Comparison of ENCODE assay signal across 8 mouse cellular contexts in the genomic region with DNA sequence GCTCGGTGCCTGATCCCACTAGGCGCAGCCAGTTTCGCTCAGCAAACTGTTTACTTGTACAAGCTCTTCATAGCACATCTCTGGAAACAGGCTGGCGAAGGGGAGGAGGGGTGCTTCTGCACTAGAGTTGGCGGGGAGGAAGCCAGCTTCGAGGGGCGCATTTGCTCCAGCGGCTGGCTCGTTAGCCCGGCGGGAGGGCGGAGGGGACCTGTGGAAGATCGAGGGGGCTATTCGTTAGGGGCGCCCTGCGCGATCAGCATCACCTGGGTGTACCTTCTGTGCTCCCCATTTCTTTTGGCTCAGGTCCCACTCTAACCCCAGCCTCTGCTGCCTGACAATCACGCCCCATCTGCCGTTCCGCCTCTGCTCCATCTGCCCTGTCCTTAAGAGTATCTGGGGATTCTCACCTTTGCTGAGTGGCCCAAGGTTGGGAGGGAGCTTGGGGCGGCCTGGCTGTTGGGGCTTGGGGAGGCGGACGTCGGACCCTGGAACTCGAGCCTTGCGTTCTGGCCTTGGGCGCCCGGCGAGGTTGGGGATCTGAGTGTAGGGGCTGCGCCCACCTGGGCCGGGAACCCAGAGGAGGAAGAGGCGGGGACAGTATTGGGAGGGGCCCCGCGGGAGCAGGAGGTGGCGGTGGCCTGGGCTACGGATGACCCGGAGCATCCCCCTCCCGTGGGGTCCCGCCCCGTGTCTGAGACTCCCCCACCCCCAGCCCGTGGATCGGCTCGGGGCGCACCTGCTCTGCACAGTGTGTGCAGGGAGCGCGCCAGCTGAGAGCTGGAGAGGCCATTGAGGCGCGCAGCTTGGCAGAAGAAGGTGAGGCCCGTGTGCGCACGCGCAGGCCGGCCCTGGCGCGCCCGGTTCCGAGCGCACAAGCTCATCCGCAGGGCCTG. TPM values are rescaled to one million over a fixed set of nuclear protein-coding genes. Genes with fewer than 3 reads are reported as not detected.
DNase-seq lines count a peak whose midpoint lies in the region; ATAC-seq and TF ChIP-seq lines count a peak whose summit lies in the region.
"Had no signal": no experiment of that assay in that cellular context is flagged by ENCODE, and none has a peak within 500 bp of the region (broad histone marks: within the 10 kb centered on the region; RNA-seq: fewer than 3 reads in every experiment).

No protein-coding gene starts in this region.

- peak overlapping the region; percentile 14; the same call in 1 of the 2 replicates for H3K9ac ChIP-seq in intestine, embryonic 14.5 days (ENCODE audit: low read length)
- peak overlapping the region; percentile 53 for H3K9ac ChIP-seq in limb, embryonic 12.5 days (replicated peaks)
- peak overlapping the region; percentile 49 for H3K9ac ChIP-seq in neural tube, embryonic 12.5 days

- H3K27ac ChIP-seq in cerebellum, adult 2 months (ENCODE audit: insufficient read depth, low read length), result peak overlapping the region; percentile 99
- H3K27ac ChIP-seq in intestine, embryonic 14.5 days (ENCODE audit: low read depth), result no peak overlapping the region
- no peak overlapping the region for H3K27ac ChIP-seq in limb, embryonic 12.5 days
- no peak overlapping the region for H3K27ac ChIP-seq in neural tube, embryonic 12.5 days

- 2% methylated on average over 58 of the region's 59 CpGs for WGBS in cerebellum, adult 2 months
- WGBS in intestine, embryonic 14.5 days, result under 1% methylated on average over 59 of the region's 59 CpGs
- WGBS in limb, embryonic 12.5 days, result 1% methylated on average over 57 of the region's 59 CpGs
- WGBS in neural tube, embryonic 12.5 days, result 1% methylated on average over 53 of the region's 59 CpGs

- peak; percentile 75 for TF ChIP-seq POLR2A in cerebellum, adult 2 months (IDR thresholded peaks at IDR 0.05; ENCODE audit: borderline replicate concordance, insufficient read depth, low read length)

- no peaks in the 10 kb centered on the region for H3K9me3 ChIP-seq in intestine, embryonic 14.5 days (ENCODE audit: control insufficient read depth, low read length)
- H3K9me3 ChIP-seq in limb, embryonic 12.5 days, result no peaks in the 10 kb centered on the region
- H3K9me3 ChIP-seq in neural tube, embryonic 12.5 days, result no peaks in the 10 kb centered on the region

- peak; percentile 77 for DNase-seq in adrenal gland, postnatal 14 days
- DNase-seq in cerebellum, adult 2 months, result peak; percentile 91 to 92
- DNase-seq in intestine, embryonic 14.5 days (ENCODE audit: low spot score), result no peak
- DNase-seq in natural killer cell, adult 2 months (ENCODE audit: low spot score in 2 of 2), result no peak

- peak; percentile 21 for ATAC-seq in frontal cortex, adult (ENCODE audit: low TSS enrichment)
- ATAC-seq in intestine, embryonic 14.5 days (replicated peaks; ENCODE audit: low FRiP score, low TSS enrichment, low read depth), result peak; percentile 57
- no peak for ATAC-seq in limb, embryonic 12.5 days (ENCODE audit: insufficient number of reproducible peaks, insufficient read depth, low FRiP score, low TSS enrichment, low read depth)
- 0 out of 2 replicates have a peak, but pooled peaks have one; percentile 29 for ATAC-seq in neural tube, embryonic 12.5 days (ENCODE audit: low FRiP score, low read depth)

- TF ChIP-seq CTCF in cerebellum, adult 2 months (IDR thresholded peaks at IDR 0.05; ENCODE audit: borderline replicate concordance, insufficient read depth, low read depth, low read length), result no peak

- H3K4me1 ChIP-seq in cerebellum, adult 2 months (ENCODE audit: control insufficient read depth, insufficient read depth, low read length), result peaks cover 48% of the 10 kb centered on the region
- H3K4me1 ChIP-seq in intestine, embryonic 14.5 days (replicated peaks; ENCODE audit: control insufficient read depth, insufficient read depth, low read length), result peaks cover 16% of the 10 kb centered on the region; the same call in 1 of the 2 replicates
- peaks cover 22% of the 10 kb centered on the region for H3K4me1 ChIP-seq in limb, embryonic 12.5 days (replicated peaks)
- peaks cover 11% of the 10 kb centered on the region for H3K4me1 ChIP-seq in neural tube, embryonic 12.5 days

- H3K4me2 ChIP-seq in intestine, embryonic 14.5 days (ENCODE audit: low read length), result peak overlapping the region; percentile 64
- H3K4me2 ChIP-seq in limb, embryonic 12.5 days, result peak overlapping the region; percentile 84
- H3K4me2 ChIP-seq in neural tube, embryonic 12.5 days (replicated peaks), result peak overlapping the region; percentile 70

- H3K4me3 ChIP-seq in cerebellum, adult 2 months (replicated peaks; ENCODE audit: insufficient read depth, low read depth, low read length), result peak overlapping the region; percentile 85
- H3K4me3 ChIP-seq in intestine, embryonic 14.5 days (ENCODE audit: low read depth, low read length), result peak overlapping the region; percentile 27
- H3K4me3 ChIP-seq in limb, embryonic 12.5 days (replicated peaks), result peak overlapping the region; percentile 49
- peak overlapping the region; percentile 40 for H3K4me3 ChIP-seq in neural tube, embryonic 12.5 days

- no peaks in the 10 kb centered on the region for H3K36me3 ChIP-seq in intestine, embryonic 14.5 days (ENCODE audit: control insufficient read depth, insufficient read depth, low read length)
- no peaks in the 10 kb centered on the region for H3K36me3 ChIP-seq in limb, embryonic 12.5 days
- H3K36me3 ChIP-seq in neural tube, embryonic 12.5 days, result no peaks in the 10 kb centered on the region

- no peaks in the 10 kb centered on the region for H3K27me3 ChIP-seq in cerebellum, adult 2 months (ENCODE audit: control insufficient read depth, insufficient read depth, low read length)
- H3K27me3 ChIP-seq in intestine, embryonic 14.5 days (replicated peaks; ENCODE audit: control insufficient read depth, insufficient read depth, low read length), result peaks cover 63% of the 10 kb centered on the region
- H3K27me3 ChIP-seq in limb, embryonic 12.5 days, result peaks cover 86% of the 10 kb centered on the region
- H3K27me3 ChIP-seq in neural tube, embryonic 12.5 days (replicated peaks), result peaks cover 83% of the 10 kb centered on the region

RNA-seq across cellular contexts. Expression of a gene that starts 9.2 kb away (rescaled TPM):
- total RNA-seq in adrenal gland, postnatal 14 days (2021), result 0.45 and 0.93 TPM in 2 replicates
- polyA plus RNA-seq in cerebellum, adult 2 months (2012; rRNA removed), result 9.4 and 10.0 TPM in 2 replicates
- polyA plus RNA-seq in intestine, embryonic 14.5 days (2014; fragmentation: Nextera tagmentation; extraction: Ambion mirVana), result 1.3 and 1.4 TPM in 2 replicates
- polyA plus RNA-seq in limb, embryonic 12.5 days (2016; fragmentation: Nextera tagmentation; extraction: Ambion mirVana), result 0.50 and 0.74 TPM in 2 replicates
- 0.39 and 0.47 TPM in 2 replicates for polyA plus RNA-seq in neural tube, embryonic 12.5 days (2016; fragmentation: Nextera tagmentation; extraction: Ambion mirVana)
- total RNA-seq: common myeloid progenitor, adult 5-6 weeks had no signal

RNA-seq across cellular contexts. Expression of a gene that starts 19.1 kb away (rescaled TPM):
- total RNA-seq in adrenal gland, postnatal 14 days (2021), result not detected in 2 replicates
- 2.7 and 3.2 TPM in 2 replicates for polyA plus RNA-seq in cerebellum, adult 2 months (2012; rRNA removed)
- polyA plus RNA-seq in intestine, embryonic 14.5 days (2014; fragmentation: Nextera tagmentation; extraction: Ambion mirVana), result not detected in 2 replicates
- polyA plus RNA-seq in limb, embryonic 12.5 days (2016; fragmentation: Nextera tagmentation; extraction: Ambion mirVana), result not detected in 2 replicates
- polyA plus RNA-seq in neural tube, embryonic 12.5 days (2016; fragmentation: Nextera tagmentation; extraction: Ambion mirVana), result 0.18 and 0.31 TPM in 2 replicates

RNA-seq across cellular contexts. Expression of a gene that starts 28.2 kb away (rescaled TPM):
- total RNA-seq in adrenal gland, postnatal 14 days (2021), result 14.4 and 30.4 TPM in 2 replicates
- 63.7 and 71.1 TPM in 2 replicates for polyA plus RNA-seq in cerebellum, adult 2 months (2012; rRNA removed)
- polyA plus RNA-seq in intestine, embryonic 14.5 days (2014; fragmentation: Nextera tagmentation; extraction: Ambion mirVana), result 3.1 and 3.6 TPM in 2 replicates
- 0.78 and 1.4 TPM in 2 replicates for polyA plus RNA-seq in limb, embryonic 12.5 days (2016; fragmentation: Nextera tagmentation; extraction: Ambion mirVana)
- 1.7 and 2.1 TPM in 2 replicates for polyA plus RNA-seq in neural tube, embryonic 12.5 days (2016; fragmentation: Nextera tagmentation; extraction: Ambion mirVana)

Comparison
In these comparisons a context has a peak if more than half of its experiments do, and no peak if none do; other contexts are left out.
1. DNase-seq: peak in adrenal gland, postnatal 14 days (single experiment) and cerebellum, adult 2 months (2 of 2); none in intestine, embryonic 14.5 days (single experiment) and natural killer cell, adult 2 months (0 of 2).
2. H3K4me3 ChIP-seq: peak in every context shown above with its lines; median percentile 85 in cerebellum, adult 2 months; 49 in limb, embryonic 12.5 days; 40 in neural tube, embryonic 12.5 days; 27 in intestine, embryonic 14.5 days.
3. RNA of a gene that starts 28.2 kb away (polyA plus RNA-seq): 63.7 to 71.1 TPM in cerebellum, adult 2 months; 3.1 to 3.6 TPM in intestine, embryonic 14.5 days, 1.7 to 2.1 TPM in neural tube, embryonic 12.5 days and 0.78 to 1.4 TPM in limb, embryonic 12.5 days; every median in the first group is over 10 times any median in the second.
4. Peak in every context shown above with its lines, with median percentiles within 50 percentile points of each other: H3K4me2 ChIP-seq and H3K9ac ChIP-seq.